Mouse (Mus musculus): ENCODE measurements around the gene A3galt2.

A3galt2 gene

GRCm38 (mm10) chr4:128755064-128755463, at the start of gene A3galt2:
A3galt2 (plus strand) TSS chr4:128755364.
- no peak for DNase-seq (ENCODE audit: low spot score)

DNA sequence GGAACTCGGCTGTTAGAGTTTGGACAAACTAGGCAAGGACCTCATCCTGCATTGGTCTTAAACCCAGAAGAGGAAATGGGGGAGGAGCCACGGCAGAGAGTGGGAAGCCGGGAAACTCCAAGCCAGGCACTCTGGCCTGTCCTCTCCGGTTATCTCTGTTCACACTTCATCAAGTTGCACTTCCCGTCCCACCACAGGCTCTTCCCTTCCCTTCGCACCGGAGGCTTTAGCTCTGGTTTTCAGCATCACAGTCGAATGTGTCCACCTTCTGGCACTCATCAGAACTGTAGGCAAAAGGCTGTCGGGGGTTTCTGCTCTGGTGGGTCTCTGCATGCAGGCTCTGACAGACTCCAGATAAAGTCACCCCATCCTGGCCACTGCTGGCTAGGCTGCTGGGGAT, 48.5 kb upstream of the A3galt2 start:
- DNase-seq (ENCODE audit: low spot score) = no peak

DNA sequence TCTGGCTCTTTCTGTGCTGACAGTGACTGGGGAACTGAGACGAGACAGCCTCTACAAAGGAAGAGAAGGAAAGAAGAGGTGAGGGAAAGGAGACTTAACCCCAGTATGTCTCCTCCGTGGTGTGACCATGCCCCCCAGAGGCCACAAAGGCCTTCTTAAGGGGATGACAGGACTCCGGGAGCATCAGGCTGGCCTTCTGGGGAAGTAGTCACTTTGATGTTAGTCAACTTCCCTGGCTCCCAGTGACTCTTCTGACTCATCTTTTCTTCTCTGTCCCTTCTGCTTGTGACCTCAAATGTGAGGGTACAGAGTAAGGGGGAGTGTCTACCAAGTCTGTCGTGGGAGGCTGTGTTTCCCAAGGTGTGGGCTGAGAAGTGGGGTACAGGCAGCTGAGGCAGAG, 47.8 kb upstream of the A3galt2 start:
- DNase-seq (ENCODE audit: low spot score) = no peak

- no peak for DNase-seq (ENCODE audit: low spot score)
Observed at GRCm38 (mm10) chr4:128709061-128709780, 45.9 kb upstream of the A3galt2 start.

DNA sequence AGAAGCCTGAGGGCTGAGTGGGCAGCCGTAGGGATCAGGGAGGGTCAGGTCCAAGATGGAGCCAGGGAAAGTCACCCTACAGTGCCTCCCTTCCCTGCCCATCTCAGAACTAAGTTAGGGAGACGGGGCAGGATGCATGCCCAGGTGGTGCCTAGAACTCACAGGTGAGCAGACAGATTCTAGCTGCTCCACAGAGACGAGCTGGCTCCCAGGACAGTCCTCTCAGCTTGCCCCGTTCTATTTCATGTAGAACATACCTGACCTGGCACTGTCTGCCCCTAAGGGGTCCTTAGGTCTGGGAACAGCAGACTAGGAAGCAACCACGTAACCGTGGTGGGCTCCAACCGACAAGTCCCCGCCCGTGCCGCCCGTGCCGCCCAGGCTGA, 45.4 kb upstream of the A3galt2 start:
- DNase-seq (ENCODE audit: low spot score) = no peak

DNA sequence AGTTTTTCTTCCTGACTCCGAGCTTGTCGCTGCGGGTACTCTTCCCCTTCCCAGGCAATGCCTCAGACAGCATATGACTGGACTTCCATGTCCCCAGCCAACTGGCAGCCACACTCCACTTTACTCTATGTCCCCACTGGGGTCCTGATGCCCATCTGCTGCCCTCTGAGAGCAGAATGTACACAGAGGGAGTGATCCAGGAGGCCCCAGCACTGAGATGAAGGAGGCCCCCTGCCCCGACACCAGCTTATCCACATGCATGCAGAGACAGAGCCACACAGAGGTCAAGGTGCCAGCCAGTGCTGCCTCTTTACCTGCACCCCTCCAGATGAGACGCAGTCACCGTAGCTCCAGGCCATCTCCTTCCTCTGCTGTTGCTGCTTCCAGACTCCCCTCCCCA, 44.9 kb upstream of the A3galt2 start:
- DNase-seq (ENCODE audit: low spot score) = no peak

DNA sequence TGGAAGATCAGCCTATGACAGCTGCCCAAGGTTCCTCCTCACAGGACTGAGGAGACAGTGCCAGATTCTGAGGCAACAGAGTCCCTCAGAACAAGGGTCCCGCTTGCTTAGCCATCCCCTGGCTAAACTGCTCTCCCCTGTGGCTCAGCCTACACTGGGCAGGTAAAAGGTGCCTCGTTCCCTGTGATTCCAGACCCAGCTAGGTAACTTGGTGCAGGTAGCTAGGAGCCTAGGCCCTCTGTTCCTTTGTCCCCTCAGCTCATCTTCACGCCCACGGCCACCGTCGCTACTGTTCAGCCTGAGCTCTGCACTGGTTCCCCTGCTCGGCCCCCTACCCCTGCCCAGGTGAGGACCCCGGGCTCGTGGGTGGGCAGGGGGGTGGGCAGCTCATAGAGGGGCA, 44.4 kb upstream of the A3galt2 start:
- DNase-seq (ENCODE audit: low spot score) = no peak

DNA sequence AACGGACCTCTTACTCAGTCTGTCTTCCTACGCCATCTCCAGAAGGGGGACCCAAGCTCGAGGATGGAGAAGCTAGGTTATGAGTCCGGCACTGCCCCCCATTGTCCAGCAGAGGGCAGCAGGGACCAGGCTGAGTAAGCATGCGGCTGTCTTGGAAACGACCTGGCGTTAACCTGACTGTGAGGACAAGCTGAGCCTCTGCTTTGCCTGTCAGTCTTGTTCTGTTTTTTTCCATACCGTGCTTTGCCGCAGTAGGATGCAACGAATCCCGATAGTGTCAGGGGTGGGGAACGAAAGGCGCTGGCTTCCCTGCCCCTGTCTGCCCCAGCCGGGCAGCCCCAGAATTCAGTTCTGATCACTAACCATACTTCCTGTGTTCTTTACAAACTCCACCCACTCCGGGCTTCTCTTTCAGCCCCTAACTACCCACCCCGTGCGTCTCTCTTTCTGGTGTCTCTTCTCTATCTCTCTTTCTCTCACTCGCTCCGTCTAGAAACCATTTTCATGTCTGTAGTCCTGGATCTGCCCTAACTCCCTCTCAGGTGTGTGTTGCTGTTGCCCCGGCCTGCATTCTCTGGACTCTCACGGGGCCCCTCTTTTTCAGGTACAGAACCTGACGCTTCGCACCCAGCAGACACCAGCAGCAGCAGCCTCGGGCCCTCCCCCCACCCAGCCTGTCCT, 43.6 kb upstream of the A3galt2 start:
- DNase-seq (ENCODE audit: low spot score) = peak; percentile 91

DNA sequence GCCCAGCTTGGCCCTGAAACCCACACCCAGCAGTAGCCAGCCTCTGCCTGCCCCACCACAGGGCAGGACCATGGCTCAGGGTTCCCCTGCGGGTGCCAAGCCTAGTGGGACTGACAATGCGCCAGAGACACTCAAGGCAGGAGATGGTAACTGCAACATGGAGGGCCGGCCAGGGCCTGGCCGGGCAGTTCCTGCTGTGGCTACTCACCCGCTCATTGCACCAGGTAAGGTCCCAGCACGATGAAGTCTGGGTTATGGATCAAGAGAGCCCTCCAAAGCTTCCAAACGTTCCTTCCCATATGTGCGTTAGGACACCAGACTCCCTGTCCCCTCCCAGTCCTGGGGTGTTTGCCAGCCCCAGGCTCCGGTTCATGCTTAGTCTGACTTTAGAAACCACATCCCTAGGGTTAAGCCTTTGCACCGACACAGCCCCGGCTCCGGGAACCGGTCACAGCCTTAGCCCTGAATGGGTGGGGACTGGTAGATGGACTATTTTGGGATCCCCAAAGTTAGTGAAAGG, 43.0 kb upstream of the A3galt2 start:
- DNase-seq (ENCODE audit: low spot score) = no peak

DNA sequence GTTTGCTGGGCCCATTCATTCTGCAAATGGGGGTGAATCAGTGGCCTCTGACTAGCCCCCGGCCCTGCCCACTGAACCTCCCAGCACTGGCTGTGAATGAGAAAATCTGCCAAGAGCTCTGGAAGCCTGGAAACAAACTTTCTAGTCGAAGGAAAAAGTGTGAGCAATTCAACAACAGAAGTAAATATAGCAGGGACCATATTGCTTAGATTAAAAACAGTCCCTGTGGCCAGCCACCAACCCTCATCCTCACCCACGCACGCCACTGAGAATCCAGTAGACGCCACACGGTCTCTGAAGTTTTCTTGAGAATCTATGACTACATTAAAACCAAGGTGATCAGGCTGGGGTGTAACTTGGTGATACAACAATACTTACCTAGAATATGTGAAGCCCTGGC, 42.2 kb upstream of the A3galt2 start:
- no peak for DNase-seq (ENCODE audit: low spot score)

- no peak for DNase-seq (ENCODE audit: low spot score)
Observed at GRCm38 (mm10) chr4:128715241-128716204, 39.6 kb upstream of the A3galt2 start.

- DNase-seq (ENCODE audit: low spot score) = no peak
Observed at GRCm38 (mm10) chr4:128716279-128716678, 38.9 kb upstream of the A3galt2 start.

DNA sequence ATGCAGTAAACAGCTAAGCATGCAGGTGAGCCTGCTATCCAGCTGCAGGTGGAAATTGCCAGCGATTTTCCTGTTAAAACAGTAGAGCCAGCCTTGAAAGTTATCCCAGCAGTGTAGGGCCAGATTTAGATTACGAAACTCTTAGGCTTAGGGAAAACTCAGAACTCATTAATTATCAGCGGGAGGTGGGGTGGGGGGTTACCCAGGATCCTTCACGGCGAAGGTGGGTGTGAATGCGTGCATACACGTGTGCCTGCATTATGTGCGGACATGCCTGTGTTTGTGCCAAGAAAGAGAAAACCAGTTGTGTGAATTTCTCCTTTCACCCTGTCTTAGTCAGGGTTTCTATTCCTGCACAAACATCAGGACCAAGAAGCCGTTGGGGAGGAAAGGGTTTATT, 38.4 kb upstream of the A3galt2 start:
- no peak for DNase-seq (ENCODE audit: low spot score)

DNA sequence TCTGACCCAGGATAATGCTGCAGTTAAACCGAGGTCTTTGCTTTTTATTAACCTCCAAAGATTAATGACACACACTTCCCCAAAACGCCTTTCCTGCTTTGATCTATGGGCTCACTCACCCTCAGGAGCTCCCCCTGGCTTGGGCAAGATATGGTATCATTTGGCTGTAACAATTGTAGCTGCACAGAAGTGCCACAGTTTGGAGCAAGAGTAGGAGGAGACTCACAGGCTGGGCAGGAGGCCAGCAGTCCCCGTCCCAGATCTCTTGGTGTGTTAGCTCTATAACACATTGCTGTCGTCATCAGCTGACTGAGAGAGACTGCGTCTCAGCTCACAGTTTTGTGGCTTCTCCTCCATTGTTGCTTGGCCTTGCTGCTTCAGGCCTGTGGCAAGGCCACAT, 35.1 kb upstream of the A3galt2 start:
- DNase-seq (ENCODE audit: low spot score) = no peak

DNA sequence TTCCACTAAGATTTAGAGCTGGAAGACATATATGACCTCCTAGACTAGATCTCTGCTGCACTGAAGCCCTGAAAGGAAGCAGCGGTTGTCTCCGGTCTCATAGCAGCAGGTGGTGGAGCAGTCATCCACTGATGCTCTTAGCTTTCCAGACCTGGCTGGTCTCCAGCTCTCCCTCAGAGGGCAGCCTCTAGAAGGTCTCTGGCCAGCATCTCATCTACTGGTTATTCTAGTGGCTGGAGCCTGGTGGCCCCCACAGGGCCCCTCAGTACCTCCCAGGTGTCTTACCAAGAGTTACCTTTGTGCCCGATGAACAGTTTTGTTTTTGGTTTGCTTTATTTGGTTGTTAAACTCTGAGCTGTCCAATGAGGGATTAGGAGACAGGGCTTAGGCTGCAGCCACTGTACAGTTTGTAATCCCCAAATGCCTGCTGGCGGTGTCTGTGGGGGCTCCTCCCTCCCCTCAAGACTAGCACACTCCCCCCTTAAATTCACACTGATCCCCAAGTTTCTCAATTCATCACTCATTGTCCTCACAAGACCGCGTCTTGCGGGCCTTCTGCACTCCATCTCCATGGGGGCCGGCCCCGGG, 34.0 kb upstream of the A3galt2 start:
- no peak for DNase-seq (ENCODE audit: low spot score)

- DNase-seq (ENCODE audit: low spot score) = no peak
Observed at GRCm38 (mm10) chr4:128721761-128722160, 33.4 kb upstream of the A3galt2 start.

GRCm38 (mm10) chr4:128722932-128723331, 32.2 kb upstream of the A3galt2 start:
- DNase-seq (ENCODE audit: low spot score) = no peak

GRCm38 (mm10) chr4:128723431-128723830, 31.7 kb upstream of the A3galt2 start:
- DNase-seq (ENCODE audit: low spot score) = no peak

- no peak for DNase-seq (ENCODE audit: low spot score)
Observed at GRCm38 (mm10) chr4:128724059-128724458, 31.1 kb upstream of the A3galt2 start.

GRCm38 (mm10) chr4:128727019-128727720, 28.0 kb upstream of the A3galt2 start:
- peak; percentile 54 for DNase-seq (ENCODE audit: low spot score)

DNA sequence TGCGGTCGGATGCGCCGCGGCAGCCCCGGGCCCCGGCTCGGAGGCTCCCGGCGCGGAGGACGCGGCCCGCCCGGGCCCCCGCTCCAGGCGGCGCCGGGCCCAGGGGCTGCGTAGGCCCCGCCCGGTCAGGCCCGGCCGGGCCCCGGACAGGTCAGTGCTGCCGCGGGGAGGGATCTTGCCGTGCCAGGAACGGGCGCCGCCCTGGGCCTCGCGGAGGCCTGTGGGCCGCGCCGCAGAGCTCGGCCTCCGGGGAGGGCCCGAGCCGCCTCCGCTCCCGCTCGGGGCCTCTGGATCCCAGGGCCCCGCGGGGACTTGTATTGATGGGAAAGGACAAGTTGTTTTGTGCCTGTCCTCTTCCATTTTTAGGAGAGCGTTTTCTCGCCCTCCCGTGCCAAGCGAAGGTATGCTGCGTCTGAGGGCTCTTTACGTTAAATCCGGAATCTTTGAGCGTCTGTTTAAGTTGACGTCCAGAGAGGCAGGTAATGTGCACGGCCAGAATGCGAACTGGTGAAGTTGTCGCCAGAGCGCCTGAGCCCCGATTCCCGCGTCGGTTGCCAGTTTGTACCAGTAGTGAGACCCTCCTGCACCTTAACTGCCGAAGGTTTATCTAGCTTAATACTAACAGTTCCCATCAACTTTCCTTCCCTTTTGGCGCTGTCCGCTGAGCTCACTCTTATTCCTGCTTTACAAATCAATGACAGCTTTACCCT, 27.3 kb upstream of the A3galt2 start:
- DNase-seq (ENCODE audit: low spot score) = no peak

Data from ovary, postnatal 10 days (tissue).